Mouse (Mus musculus) neural tube, embryonic 15.5 days (tissue): ENCODE data around the gene Ewsr1. TPM values are rescaled to one million over a fixed set of nuclear protein-coding genes. Genes with fewer than 3 reads are reported as not detected.
A peak's percentile ranks its signal among the peaks of the same experiment; 100 is the strongest.

ENCODE experiments used
- ATAC-seq: fragments of 200-750 bp; cut with Nextera tagmentation; 2 replicates; pipeline ENCODE4 v1.8.0; 2017; ENCODE audit warnings: mild to moderate bottlenecking, moderate TSS enrichment, moderate library complexity; ENCODE audit not compliant: low FRiP score
- H3K27ac ChIP-seq: fragments of 300-500 bp; sonication (generic); replicated peaks from 2 replicates; pipeline ENCODE4 v1.5.1; 2015; ENCODE audit warnings: mild to moderate bottlenecking, inconsistent platforms
- H3K27me3 ChIP-seq: fragments of 300-500 bp; sonication (generic); replicated peaks from 2 replicates; pipeline ENCODE4 v1.6.1; 2015; ENCODE audit warnings: inconsistent platforms
- H3K36me3 ChIP-seq: fragments of 300-500 bp; sonication (generic); 2 replicates; pipeline ENCODE4 v1.6.1; 2015; ENCODE audit warnings: inconsistent platforms
- H3K4me1 ChIP-seq: fragments of 300-500 bp; sonication (generic); 2 replicates; pipeline ENCODE4 v1.6.1; 2015; ENCODE audit warnings: inconsistent platforms
- H3K4me2 ChIP-seq: fragments of 300-500 bp; sonication (generic); 2 replicates; pipeline ENCODE4 v1.6.1; 2015; ENCODE audit warnings: inconsistent platforms, mild to moderate bottlenecking, moderate library complexity
- H3K4me3 ChIP-seq: fragments of 300-500 bp; sonication (generic); replicated peaks from 2 replicates; pipeline ENCODE4 v1.5.1; 2015; ENCODE audit warnings: mild to moderate bottlenecking, inconsistent platforms
- H3K9ac ChIP-seq: fragments of 300-500 bp; sonication (generic); replicated peaks from 2 replicates; pipeline ENCODE4 v1.6.1; 2015; ENCODE audit warnings: mild to moderate bottlenecking, inconsistent platforms
- H3K9me3 ChIP-seq: fragments of 300-500 bp; sonication (generic); replicated peaks from 2 replicates; pipeline ENCODE4 v1.6.1; 2016; ENCODE audit warnings: inconsistent platforms
- WGBS: fragments of 180-500 bp; shearing (Covaris S2); methylation state at CpG from one replicate; pipeline ENCODE4 v1.1.7; 2015; ENCODE audit warnings: mixed read lengths; 5-methylcytosine and 5-hydroxymethylcytosine counted together
- polyA plus RNA-seq: library from polyadenylated mRNA; unstranded; fragments of >200 nt; fragmentation: Nextera tagmentation; extraction: Ambion mirVana; gene quantifications from 2 replicates; pipeline ENCODE4 v1.2.1, GENCODE M21; 2015

Ewsr1 gene
- polyA plus RNA-seq, 1 experiment from 2014 or later = 533 TPM

- H3K4me1 ChIP-seq = peaks cover 65% of the 10 kb centered on the region
- peaks cover 5% of the 10 kb centered on the region for H3K36me3 ChIP-seq
- H3K9me3 ChIP-seq = no peaks in the 10 kb centered on the region
- no peak overlapping the region; the same call in 1 of the 2 replicates for H3K9ac ChIP-seq
- H3K4me3 ChIP-seq = 0 out of 2 replicates have a peak overlapping the region, but pooled peaks have one; percentile 27
- WGBS = 58% methylated on average over 13 of the region's 13 CpGs
- peak overlapping the region; percentile 95 for H3K4me2 ChIP-seq
- ATAC-seq = no peak
- H3K27ac ChIP-seq = no peak overlapping the region
- H3K27me3 ChIP-seq = peaks cover 53% of the 10 kb centered on the region
Measured at GRCm38 (mm10) chr11:5062860-5063505, 36.1 kb downstream of the Ewsr1 start.

GRCm38 (mm10) chr11:5062326-5062725 lies 36.7 kb downstream of the Ewsr1 start:
- peaks cover 72% of the 10 kb centered on the region for H3K4me1 ChIP-seq
- peaks cover 56% of the 10 kb centered on the region for H3K27me3 ChIP-seq
- H3K9me3 ChIP-seq = no peaks in the 10 kb centered on the region
- no peak overlapping the region; the same call in 1 of the 2 replicates for H3K9ac ChIP-seq
- H3K27ac ChIP-seq = no peak overlapping the region
- WGBS = 20% methylated on average over 13 of the region's 13 CpGs
- peak overlapping the region; percentile 27 for H3K4me3 ChIP-seq
- ATAC-seq = no peak
- H3K4me2 ChIP-seq = peak overlapping the region; percentile 95
- no peaks in the 10 kb centered on the region; the same call in 1 of the 2 replicates for H3K36me3 ChIP-seq

- peaks cover 78% of the 10 kb centered on the region for H3K4me1 ChIP-seq
- WGBS = 4% methylated on average over 62 of the region's 62 CpGs
Measured at GRCm38 (mm10) chr11:5061413-5062139, 37.5 kb downstream of the Ewsr1 start.

GRCm38 (mm10) chr11:5060756-5061412 lies 38.2 kb downstream of the Ewsr1 start:
- no peak for ATAC-seq
- peaks cover 84% of the 10 kb centered on the region for H3K4me1 ChIP-seq
- peak overlapping the region; percentile 95 for H3K4me2 ChIP-seq
- no peaks in the 10 kb centered on the region; the same call in 1 of the 2 replicates for H3K36me3 ChIP-seq
- H3K27me3 ChIP-seq = peaks cover 71% of the 10 kb centered on the region
- no peaks in the 10 kb centered on the region for H3K9me3 ChIP-seq
- no peak overlapping the region for H3K9ac ChIP-seq
- no peak overlapping the region for H3K27ac ChIP-seq
- H3K4me3 ChIP-seq = peak overlapping the region; percentile 27; the same call in 1 of the 2 replicates
- WGBS = 55% methylated on average over 28 of the region's 28 CpGs

More at GRCm38 (mm10) chr11:5061413-5062139, 37.5 kb downstream of the Ewsr1 start:
- Histone ChIP-seq H3K36me3 (no peaks in the 10 kb centered on the region; the same call in 1 of the 2 replicates), H3K27ac (no peak overlapping the region), H3K4me2 (peak overlapping the region; percentile 95), H3K9ac (peak overlapping the region; percentile 14; the same call in 1 of the 2 replicates), H3K9me3 (no peaks in the 10 kb centered on the region), H3K27me3 (peaks cover 64% of the 10 kb centered on the region), H3K4me3 (peak overlapping the region; percentile 27)
- ATAC-seq = no peak

GRCm38 (mm10) chr11:5059704-5060156 lies 39.3 kb downstream of the Ewsr1 start:
- Histone ChIP-seq H3K4me2 (no peak overlapping the region), H3K4me3 (no peak overlapping the region), H3K27ac (no peak overlapping the region), H3K9ac (no peak overlapping the region), H3K36me3 (no peaks in the 10 kb centered on the region; the same call in 1 of the 2 replicates), H3K4me1 (peaks cover 79% of the 10 kb centered on the region), H3K9me3 (no peaks in the 10 kb centered on the region), H3K27me3 (peaks cover 82% of the 10 kb centered on the region)
- WGBS = 9% methylated on average over 27 of the region's 27 CpGs
- ATAC-seq = no peak

GRCm38 (mm10) chr11:5059230-5059629 lies 39.8 kb downstream of the Ewsr1 start:
- Histone ChIP-seq H3K27ac (no peak overlapping the region), H3K4me2 (no peak overlapping the region), H3K4me3 (no peak overlapping the region), H3K9ac (no peak overlapping the region), H3K9me3 (no peaks in the 10 kb centered on the region), H3K36me3 (no peaks in the 10 kb centered on the region; the same call in 1 of the 2 replicates), H3K4me1 (peaks cover 74% of the 10 kb centered on the region), H3K27me3 (peaks cover 82% of the 10 kb centered on the region)
- WGBS = 24% methylated on average over 14 of the region's 14 CpGs
- no peak for ATAC-seq

GRCm38 (mm10) chr11:5058783-5059182 lies 40.3 kb downstream of the Ewsr1 start:
- H3K9ac ChIP-seq = no peak overlapping the region
- H3K4me1 ChIP-seq = peaks cover 69% of the 10 kb centered on the region
- 40% methylated on average over 9 of the region's 9 CpGs for WGBS

GRCm38 (mm10) chr11:5057856-5058641 lies 41.0 kb downstream of the Ewsr1 start, which contains the start of gene Rasl10a:
Rasl10a (plus strand) TSS chr11:5058128.
- Histone ChIP-seq H3K36me3 (no peaks in the 10 kb centered on the region; the same call in 1 of the 2 replicates), H3K4me3 (peak within 1 kb of the TSS; percentile 47), H3K9ac (peak within 1 kb of the TSS; percentile 50), H3K27me3 (peaks cover 71% of the 10 kb centered on the region), H3K4me1 (peaks cover 62% of the 10 kb centered on the region), H3K4me2 (peak within 1 kb of the TSS; percentile 96), H3K9me3 (no peaks in the 10 kb centered on the region), H3K27ac (no peak within 1 kb of the TSS)
- WGBS = 2% methylated on average over 77 of the region's 77 CpGs
- ATAC-seq = peak; percentile 24; the same call in 1 of the 2 replicates

More at GRCm38 (mm10) chr11:5058783-5059182, 40.3 kb downstream of the Ewsr1 start:
- H3K9me3 ChIP-seq = no peaks in the 10 kb centered on the region
- H3K27ac ChIP-seq = no peak overlapping the region
- H3K4me3 ChIP-seq = no peak overlapping the region
- H3K27me3 ChIP-seq = peaks cover 79% of the 10 kb centered on the region
- no peak for ATAC-seq
- H3K4me2 ChIP-seq = no peak overlapping the region; the same call in 1 of the 2 replicates
- H3K36me3 ChIP-seq = no peaks in the 10 kb centered on the region; the same call in 1 of the 2 replicates

GRCm38 (mm10) chr11:5057541-5057855 lies 41.6 kb downstream of the Ewsr1 start:
- WGBS = 18% methylated on average over 8 of the region's 8 CpGs
- Histone ChIP-seq H3K9ac (peak overlapping the region; percentile 50), H3K36me3 (no peaks in the 10 kb centered on the region; the same call in 1 of the 2 replicates), H3K4me3 (peak overlapping the region; percentile 47), H3K4me2 (peak overlapping the region; percentile 96), H3K9me3 (no peaks in the 10 kb centered on the region), H3K27me3 (peaks cover 66% of the 10 kb centered on the region), H3K4me1 (peaks cover 57% of the 10 kb centered on the region), H3K27ac (no peak overlapping the region)
- no peak for ATAC-seq

GRCm38 (mm10) chr11:5057064-5057463 lies 42.0 kb downstream of the Ewsr1 start:
- peaks cover 61% of the 10 kb centered on the region for H3K27me3 ChIP-seq
- ATAC-seq = no peak

More at GRCm38 (mm10) chr11:5057064-5057463, 42.0 kb downstream of the Ewsr1 start:
- no peaks in the 10 kb centered on the region for H3K9me3 ChIP-seq
- no peak overlapping the region for H3K9ac ChIP-seq
- H3K36me3 ChIP-seq = no peaks in the 10 kb centered on the region; the same call in 1 of the 2 replicates
- peaks cover 52% of the 10 kb centered on the region for H3K4me1 ChIP-seq
- H3K4me2 ChIP-seq = no peak overlapping the region
- H3K4me3 ChIP-seq = no peak overlapping the region
- H3K27ac ChIP-seq = no peak overlapping the region
- WGBS = 57% methylated on average over 8 of the region's 8 CpGs
